Mouse (Mus musculus) c-Kit-negative CD71-positive TER-119-positive erythroid progenitor cells, embryonic 14.5 days (primary cell): ENCODE measurements at regions not wholly inside any gene's neighbourhood (a gene's known extent, or its start where the extent isn't known, plus 50 kb on each side); places are given as distances from the start of the nearest gene placed in this dataset.

ENCODE experiments used
- DNase-seq: peaks from one replicate; pipeline ENCODE4 v3.0.0-alpha.2; 2013; ENCODE audit warnings: low read depth, low spot score

DNA sequence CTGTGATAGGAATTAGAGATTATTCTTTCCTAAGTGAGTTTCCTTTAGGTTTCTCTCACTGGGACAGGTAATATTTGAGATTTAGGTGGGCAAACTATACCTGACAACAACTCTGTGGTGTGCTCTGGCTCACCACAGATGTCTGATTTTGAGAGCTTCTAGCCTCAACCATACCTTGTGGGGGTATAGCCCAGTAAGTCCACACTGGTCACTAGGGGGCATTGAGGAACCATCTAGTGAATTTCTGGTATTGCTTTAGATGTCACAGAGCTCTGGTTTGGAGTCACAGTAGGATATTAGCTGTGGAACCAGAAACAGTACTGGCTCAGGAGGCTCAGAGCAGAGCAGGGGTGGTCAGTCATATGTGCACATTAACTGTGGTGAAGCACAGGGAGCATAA lies 91.5 kb upstream of the 2210010C04Rik start:
- no peak for DNase-seq

DNA sequence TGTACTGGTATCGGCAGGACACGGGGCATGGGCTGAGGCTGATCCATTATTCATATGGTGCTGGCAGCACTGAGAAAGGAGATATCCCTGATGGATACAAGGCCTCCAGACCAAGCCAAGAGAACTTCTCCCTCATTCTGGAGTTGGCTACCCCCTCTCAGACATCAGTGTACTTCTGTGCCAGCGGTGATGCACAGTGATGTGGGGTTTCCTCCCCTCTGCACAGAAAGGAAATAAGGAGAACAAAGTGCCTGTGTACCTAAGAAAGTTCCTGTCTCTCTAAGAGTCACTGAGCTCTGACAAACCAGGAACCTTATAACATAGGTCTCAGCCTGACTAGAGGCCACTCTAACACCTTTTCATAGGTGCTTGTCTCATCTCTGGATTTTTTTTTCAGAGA lies 86.3 kb upstream of the 2210010C04Rik start:
- DNase-seq: no peak

DNA sequence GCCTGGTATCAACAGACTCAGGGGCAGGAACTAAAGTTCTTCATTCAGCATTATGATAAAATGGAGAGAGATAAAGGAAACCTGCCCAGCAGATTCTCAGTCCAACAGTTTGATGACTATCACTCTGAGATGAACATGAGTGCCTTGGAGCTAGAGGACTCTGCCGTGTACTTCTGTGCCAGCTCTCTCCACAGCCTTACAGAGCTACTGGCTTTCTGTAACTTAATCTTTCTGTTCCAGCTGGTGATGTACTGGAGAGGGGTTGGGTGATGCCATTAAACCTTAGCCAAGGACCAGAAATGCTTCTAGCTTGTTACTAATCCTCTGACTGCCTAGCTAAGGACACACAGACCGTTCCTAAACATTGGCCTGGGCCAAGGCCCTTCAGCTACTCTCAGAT lies 83.9 kb upstream of the 2210010C04Rik start:
- no peak for DNase-seq

DNA sequence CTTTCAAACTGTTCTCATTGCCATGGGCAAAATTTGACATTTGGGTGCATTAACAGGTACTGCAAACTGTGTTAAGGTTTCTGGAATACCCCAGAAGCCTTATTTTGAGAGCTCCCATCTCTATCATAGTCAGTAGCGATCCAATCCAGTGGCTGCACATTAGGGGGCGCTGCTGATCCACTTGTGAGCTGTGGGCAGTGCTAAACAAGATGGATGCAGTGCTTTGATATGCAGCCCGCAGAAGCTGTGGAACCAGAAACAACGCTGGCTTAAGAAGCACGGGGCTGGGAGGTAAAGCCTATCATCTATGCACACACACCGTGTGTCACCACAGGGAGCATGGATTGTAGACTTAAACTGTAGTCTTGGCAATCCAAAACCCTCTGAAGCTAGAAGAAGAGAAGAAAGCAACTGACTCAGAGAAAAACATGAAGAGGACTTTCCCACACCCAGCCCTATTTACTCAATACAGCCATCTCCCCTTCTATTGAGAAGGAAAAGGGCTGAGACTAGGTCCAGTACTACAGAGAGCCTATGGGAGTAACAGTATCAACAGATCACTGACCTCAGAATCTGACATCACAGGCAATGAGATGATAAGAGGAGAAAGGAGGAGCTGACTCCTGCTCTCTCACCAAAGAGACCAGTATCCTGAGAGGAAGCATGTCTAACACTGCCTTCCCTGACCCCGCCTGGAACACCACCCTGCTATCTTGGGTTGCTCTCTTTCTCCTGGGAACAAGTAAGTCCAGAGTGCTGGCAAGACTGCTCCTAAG lies 83.1 kb upstream of the 2210010C04Rik start:
- peak; percentile 33 for DNase-seq

DNA sequence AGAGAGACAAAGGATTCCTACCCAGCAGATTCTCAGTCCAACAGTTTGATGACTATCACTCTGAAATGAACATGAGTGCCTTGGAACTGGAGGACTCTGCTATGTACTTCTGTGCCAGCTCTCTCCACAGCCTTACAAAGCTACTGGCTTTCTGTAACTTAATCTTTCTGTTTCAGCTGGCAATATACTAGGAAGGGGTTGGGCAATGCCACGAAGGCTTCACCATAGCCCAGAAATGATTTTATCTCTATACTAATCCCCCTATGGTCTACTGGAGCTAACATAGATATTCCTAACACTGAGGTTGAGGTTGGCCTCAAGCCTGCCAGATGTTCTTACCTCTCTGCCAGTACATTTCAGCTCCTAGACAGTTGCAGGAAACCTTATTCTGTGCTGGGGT lies 78.6 kb upstream of the 2210010C04Rik start:
- no peak for DNase-seq

DNA sequence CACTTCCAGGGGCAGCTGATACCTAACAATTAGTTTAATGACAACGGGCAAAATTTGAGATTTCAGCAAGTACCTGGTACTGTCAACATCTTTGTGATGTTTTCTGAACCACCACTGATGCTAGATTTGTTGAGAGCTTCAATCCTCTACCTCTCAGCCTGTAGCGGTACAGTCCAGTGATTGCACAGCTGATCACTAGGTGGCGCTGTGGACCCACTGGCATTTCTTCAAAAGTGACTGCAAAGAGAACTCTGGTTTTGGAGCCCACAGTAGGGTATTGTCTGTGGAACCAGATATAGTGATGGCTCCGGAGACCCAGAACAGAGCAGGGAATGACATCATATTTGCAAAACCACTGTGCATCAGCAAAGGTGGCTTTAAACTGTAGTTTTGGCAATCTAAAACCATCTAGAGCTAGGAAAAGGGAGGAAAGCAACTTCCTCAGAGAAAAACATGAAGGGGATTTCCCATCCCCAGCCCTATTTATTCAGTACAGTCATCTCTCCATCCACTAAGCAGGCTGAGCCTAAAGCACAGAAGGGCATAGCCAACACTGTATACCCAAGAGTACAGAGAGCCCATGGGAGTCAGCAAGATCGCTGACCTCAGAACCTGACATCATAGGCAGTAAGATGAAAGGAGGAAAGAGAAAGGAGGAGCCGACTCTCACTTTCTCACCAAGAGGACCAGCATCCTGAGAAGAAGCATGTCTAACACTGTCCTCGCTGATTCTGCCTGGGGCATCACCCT lies 77.7 kb upstream of the 2210010C04Rik start:
- DNase-seq: peak; percentile 30

DNA sequence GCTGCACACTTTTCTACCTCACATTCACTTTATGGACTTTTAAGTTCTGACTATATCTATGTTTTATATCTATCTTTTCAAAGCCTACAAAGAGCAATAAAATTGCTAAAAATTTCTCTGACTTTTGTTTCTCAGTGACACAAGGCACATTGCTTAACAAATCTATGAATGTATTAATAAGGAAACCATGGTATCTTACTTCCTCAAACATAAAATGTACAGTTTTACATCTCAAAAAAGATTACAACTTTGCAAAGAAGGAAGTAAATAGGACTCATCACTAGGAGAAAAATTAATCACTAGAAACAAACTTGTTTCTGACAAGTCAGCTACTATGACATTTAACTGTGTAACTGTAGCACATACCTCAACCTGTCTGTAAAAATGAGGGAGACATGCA lies 76.5 kb upstream of the 2210010C04Rik start:
- no peak for DNase-seq

DNA sequence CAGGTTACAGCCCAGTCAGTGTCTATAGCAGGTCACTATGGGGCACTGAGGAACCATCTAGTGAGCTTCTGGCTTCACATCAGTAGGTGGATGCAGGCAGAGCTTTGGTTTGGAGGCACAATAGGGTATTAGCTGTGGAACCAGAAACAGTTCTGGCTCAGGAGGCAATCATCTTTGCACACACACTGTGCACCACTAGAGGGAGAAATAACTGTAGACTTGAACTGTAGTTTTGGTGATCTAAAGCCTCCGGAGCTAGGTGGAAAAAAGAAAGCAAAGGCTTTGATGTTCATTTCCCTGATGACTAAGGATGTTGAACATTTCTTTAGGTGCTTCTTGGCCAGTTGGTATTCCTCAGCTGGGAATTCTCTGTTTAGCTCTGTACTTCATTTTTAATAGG lies 73.6 kb upstream of the 2210010C04Rik start:
- DNase-seq: no peak

DNA sequence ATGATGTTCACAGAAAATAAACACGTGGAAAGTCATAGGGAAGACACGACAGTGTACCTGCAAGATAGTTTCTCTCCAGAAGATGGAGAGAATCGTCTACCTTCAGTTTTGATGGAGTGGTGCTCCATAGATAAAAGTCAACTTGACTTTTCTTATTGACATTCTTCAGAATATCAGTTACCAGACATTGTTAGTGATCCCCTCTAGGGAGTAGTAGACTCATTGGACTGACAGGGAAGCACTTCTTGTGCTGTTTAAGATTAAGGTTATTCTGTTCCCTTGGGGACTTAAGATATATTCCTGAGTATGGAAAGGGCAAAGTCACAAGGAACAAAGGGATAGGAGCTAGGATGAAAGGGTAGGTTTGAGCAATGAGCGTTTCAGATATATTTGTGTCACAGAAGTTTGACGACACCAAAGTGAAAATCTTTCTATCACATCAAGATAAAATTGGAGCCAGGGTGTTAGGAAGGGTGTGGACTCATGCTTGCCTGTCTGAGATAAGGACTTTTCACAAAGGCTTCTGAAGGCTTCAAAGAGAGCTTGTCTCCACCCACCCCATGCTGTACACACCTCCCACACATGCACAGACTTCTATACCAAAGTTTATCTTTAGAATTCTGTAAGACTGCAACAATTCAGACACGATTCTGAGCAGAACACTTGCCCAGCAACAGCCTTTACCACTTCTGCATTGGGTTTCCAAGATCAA lies 68.5 kb upstream of the 2210010C04Rik start:
- no peak for DNase-seq

DNA sequence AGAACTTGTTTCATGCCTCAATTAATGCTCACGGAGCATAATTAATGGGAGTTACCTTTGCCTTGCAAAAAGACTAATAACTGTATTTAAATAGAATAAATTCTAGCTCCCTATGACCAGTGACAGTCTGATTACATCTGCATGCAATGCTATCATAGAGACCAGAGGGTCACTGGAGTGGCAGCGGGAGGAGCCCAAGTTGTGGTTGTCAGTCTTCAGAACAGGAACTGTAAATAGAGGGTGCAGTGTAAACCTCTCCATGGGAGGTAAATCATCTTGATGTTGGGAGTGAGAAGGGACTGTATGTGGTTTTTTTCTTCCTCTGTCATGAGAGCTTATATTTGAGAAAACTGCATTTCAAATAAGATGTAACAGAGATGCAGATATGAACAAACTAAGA lies 66.7 kb upstream of the 2210010C04Rik start:
- no peak for DNase-seq

DNA sequence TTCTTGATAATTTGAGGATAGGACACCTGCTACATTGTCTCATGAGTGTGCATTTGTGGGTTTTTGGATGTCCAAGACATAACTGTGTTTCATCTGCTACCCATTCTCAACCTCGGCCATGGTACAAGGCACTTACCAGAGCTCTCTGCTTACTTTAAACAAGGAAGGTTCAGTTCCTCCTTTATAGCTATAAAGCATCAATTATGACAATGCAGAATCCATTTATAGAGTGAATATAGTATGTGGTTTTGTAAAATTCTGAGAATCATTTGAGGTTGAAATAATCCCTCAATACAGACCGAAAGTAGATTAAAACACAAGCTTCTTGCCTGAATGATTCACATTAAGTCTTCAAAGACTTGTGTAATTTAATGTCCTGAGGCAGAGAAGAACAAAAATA lies 64.9 kb upstream of the 2210010C04Rik start:
- DNase-seq: no peak

DNA sequence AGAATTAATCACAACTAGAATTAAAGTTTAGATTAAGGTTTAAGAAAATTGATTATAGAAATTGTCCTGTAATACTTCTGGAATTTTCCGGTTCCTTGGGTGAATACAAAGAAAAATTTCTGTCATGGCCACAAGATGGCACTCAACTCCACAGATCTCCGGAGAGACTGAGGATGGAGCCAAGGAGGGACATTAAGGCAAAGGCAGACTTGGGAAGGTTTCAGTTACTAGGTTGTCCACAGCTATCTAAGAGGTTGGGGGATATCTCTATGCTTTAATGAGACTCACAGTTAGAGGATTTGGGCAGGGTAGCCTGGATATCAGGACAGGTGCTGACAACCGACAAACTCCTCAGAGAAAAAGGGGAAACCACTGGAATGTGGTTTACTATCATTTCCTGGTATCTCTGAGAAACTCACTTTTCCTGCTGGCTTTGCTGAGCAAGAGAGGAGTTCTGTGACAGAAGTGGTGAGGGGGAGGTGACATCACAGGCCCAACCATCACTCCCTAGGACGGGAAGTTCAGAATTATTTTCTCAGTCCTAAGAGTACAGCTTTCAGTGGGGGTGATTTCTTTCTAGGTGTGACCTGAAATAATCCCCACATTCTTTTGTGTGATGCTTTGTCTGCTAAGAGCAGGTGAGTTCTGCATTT lies 56.0 kb upstream of the 2210010C04Rik start:
- DNase-seq: no peak
